Mouse (Mus musculus) kidney, postnatal 0 days (tissue): ENCODE measurements at regions not wholly inside any gene's neighbourhood (a gene's known extent, or its start where the extent isn't known, plus 50 kb on each side); places are given as distances from the start of the nearest gene placed in this dataset.
"Not testable (repeated sequence)": the region's sequence is repeated elsewhere in the genome, so short reads cannot be mapped to it uniquely, and the experiment has no call there.

Source experiments
- ATAC-seq: fragments of 200-750 bp; cut with Nextera tagmentation; replicated peaks from 2 replicates; pipeline ENCODE4 v1.8.0; 2017; ENCODE audit warnings: low read depth, moderate number of reproducible peaks, moderate TSS enrichment, moderate library complexity; ENCODE audit not compliant: low FRiP score
- DNase-seq: peaks from one replicate; pipeline ENCODE4 v3.0.0-alpha.2; 2016; ENCODE audit warnings: low spot score
- H3K27ac ChIP-seq: fragments of 300-500 bp; sonication (generic); 2 replicates; pipeline ENCODE4 v1.5.1; 2014; ENCODE audit warnings: mild to moderate bottlenecking
- H3K27me3 ChIP-seq: fragments of 300-500 bp; sonication (generic); 2 replicates; pipeline ENCODE4 v1.6.1; 2014; ENCODE audit warnings: low read length, mixed read lengths; ENCODE audit not compliant: insufficient read depth
- H3K36me3 ChIP-seq: fragments of 300-500 bp; sonication (generic); 2 replicates; pipeline ENCODE4 v1.6.1; 2014; ENCODE audit warnings: low read length, mixed read lengths; ENCODE audit not compliant: insufficient read depth
- H3K4me1 ChIP-seq: fragments of 300-500 bp; sonication (generic); replicated peaks from 2 replicates; pipeline ENCODE4 v1.6.1; 2014; ENCODE audit warnings: antibody characterized with exemption, low read length, mixed read lengths; ENCODE audit not compliant: insufficient read depth
- H3K4me2 ChIP-seq: fragments of 300-500 bp; sonication (generic); 2 replicates; pipeline ENCODE4 v1.6.1; 2014; ENCODE audit warnings: mild to moderate bottlenecking, low read length, moderate library complexity, mixed read lengths
- H3K4me3 ChIP-seq: fragments of 300-500 bp; sonication (generic); replicated peaks from 2 replicates; pipeline ENCODE4 v1.5.1; 2014; ENCODE audit warnings: low read depth, low read length
- H3K9ac ChIP-seq: fragments of 300-500 bp; sonication (generic); 2 replicates; pipeline ENCODE4 v1.6.1; 2014; ENCODE audit warnings: low read depth, low read length
- H3K9me3 ChIP-seq: fragments of 300-500 bp; sonication (generic); replicated peaks from 2 replicates; pipeline ENCODE4 v1.6.1; 2016; ENCODE audit warnings: low read length, inconsistent platforms, mixed read lengths
- CTCF ChIP-seq: IDR thresholded peaks from 2 replicates; pipeline ENCODE4 v1.5.1; 2016; ENCODE audit warnings: antibody characterized with exemption, low read depth, mild to moderate bottlenecking, moderate library complexity
- WGBS: fragments of 180-500 bp; shearing (Covaris S2); extraction: QIAGEN DNeasy Blood & Tissue Kit; methylation state at CpG from one replicate; pipeline ENCODE4 v1.1.7; 2014; 5-methylcytosine and 5-hydroxymethylcytosine counted together

GRCm38 (mm10) chr13:99128979-99129378, 55.6 kb upstream of the Zfp366 start:
- no peak for TF ChIP-seq CTCF
- Histone ChIP-seq H3K4me3 (no peak overlapping the region), H3K27me3 (no peaks in the 10 kb centered on the region), H3K4me2 (no peak overlapping the region), H3K27ac (no peak overlapping the region), H3K4me1 (peaks cover 9% of the 10 kb centered on the region; the same call in 1 of the 2 replicates), H3K9me3 (no peaks in the 10 kb centered on the region), H3K9ac (no peak overlapping the region), H3K36me3 (no peaks in the 10 kb centered on the region)
- 25% methylated on average over 2 of the region's 2 CpGs for WGBS
- ATAC-seq (no peak), DNase-seq (no peak)

- H3K27me3 ChIP-seq = no peaks in the 10 kb centered on the region
- H3K36me3 ChIP-seq = no peaks in the 10 kb centered on the region
- no peak for TF ChIP-seq CTCF
- WGBS = 19% methylated on average over 5 of the region's 5 CpGs
- H3K9me3 ChIP-seq = no peaks in the 10 kb centered on the region
- H3K4me1 ChIP-seq = peaks cover 9% of the 10 kb centered on the region; the same call in 1 of the 2 replicates
- no peak overlapping the region for H3K27ac ChIP-seq
- ATAC-seq = no peak
- peak; percentile 55 for DNase-seq
- H3K9ac ChIP-seq = no peak overlapping the region
- H3K4me2 ChIP-seq = no peak overlapping the region
- H3K4me3 ChIP-seq = no peak overlapping the region
Observed at GRCm38 (mm10) chr13:99128284-99128691, 56.3 kb upstream of the Zfp366 start.

GRCm38 (mm10) chr13:99127716-99128115, 56.9 kb upstream of the Zfp366 start:
- WGBS = 78% methylated on average over 5 of the region's 5 CpGs
- Histone ChIP-seq H3K27ac (no peak overlapping the region), H3K27me3 (no peaks in the 10 kb centered on the region), H3K4me2 (no peak overlapping the region), H3K9ac (no peak overlapping the region), H3K4me1 (peaks cover 9% of the 10 kb centered on the region; the same call in 1 of the 2 replicates), H3K4me3 (no peak overlapping the region), H3K9me3 (no peaks in the 10 kb centered on the region), H3K36me3 (no peaks in the 10 kb centered on the region)
- ATAC-seq (no peak), DNase-seq (no peak)
- no peak for TF ChIP-seq CTCF

- not testable (repeated sequence) for H3K27ac ChIP-seq, DNase-seq, ATAC-seq, H3K4me2 ChIP-seq, H3K4me3 ChIP-seq, H3K27me3 ChIP-seq, H3K36me3 ChIP-seq, H3K9ac ChIP-seq, H3K4me1 ChIP-seq, H3K9me3 ChIP-seq
- 93% methylated on average over 10 of the region's 10 CpGs for WGBS
Observed at GRCm38 (mm10) chr13:99126971-99127370, 57.7 kb upstream of the Zfp366 start.

- H3K27ac ChIP-seq = no peak overlapping the region
- no peaks in the 10 kb centered on the region for H3K9me3 ChIP-seq
- ATAC-seq = no peak
- peak; percentile 18; the same call in 1 of the 2 replicates for TF ChIP-seq CTCF
- H3K4me1 ChIP-seq = peaks cover 9% of the 10 kb centered on the region; the same call in 1 of the 2 replicates
- no peak overlapping the region for H3K9ac ChIP-seq
- DNase-seq = no peak
- no peaks in the 10 kb centered on the region for H3K36me3 ChIP-seq
- H3K4me2 ChIP-seq = no peak overlapping the region
- 72% methylated on average over 8 of the region's 8 CpGs for WGBS
- no peak overlapping the region for H3K4me3 ChIP-seq
- no peaks in the 10 kb centered on the region for H3K27me3 ChIP-seq
Observed at GRCm38 (mm10) chr13:99126538-99126937, 58.1 kb upstream of the Zfp366 start.

GRCm38 (mm10) chr13:99125946-99126345, 58.7 kb upstream of the Zfp366 start:
- Histone ChIP-seq H3K27me3 (no peaks in the 10 kb centered on the region), H3K9ac (no peak overlapping the region), H3K9me3 (no peaks in the 10 kb centered on the region), H3K36me3 (no peaks in the 10 kb centered on the region), H3K4me1 (peaks cover 9% of the 10 kb centered on the region; the same call in 1 of the 2 replicates), H3K4me2 (no peak overlapping the region), H3K27ac (no peak overlapping the region), H3K4me3 (no peak overlapping the region)
- WGBS = 70% methylated on average over 1 of the region's 1 CpGs
- DNase-seq (peak; percentile 62), ATAC-seq (0 out of 2 replicates have a peak, but pooled peaks have one; percentile 40)
- peak; percentile 77 for TF ChIP-seq CTCF

GRCm38 (mm10) chr13:99124894-99125570, 59.6 kb upstream of the Zfp366 start:
- no peaks in the 10 kb centered on the region for H3K9me3 ChIP-seq

More at GRCm38 (mm10) chr13:99124894-99125570, 59.6 kb upstream of the Zfp366 start:
- no peaks in the 10 kb centered on the region for H3K36me3 ChIP-seq
- H3K4me2 ChIP-seq = no peak overlapping the region
- peak; percentile 86 for DNase-seq
- no peak overlapping the region for H3K9ac ChIP-seq
- 50% methylated on average over 10 of the region's 10 CpGs for WGBS
- no peak overlapping the region for H3K4me3 ChIP-seq
- H3K27ac ChIP-seq = peak overlapping the region; percentile 70
- TF ChIP-seq CTCF = no peak
- H3K4me1 ChIP-seq = peaks cover 9% of the 10 kb centered on the region; the same call in 1 of the 2 replicates
- H3K27me3 ChIP-seq = no peaks in the 10 kb centered on the region
- ATAC-seq = peak; percentile 60
